Comparison of ENCODE assay signal across 9 mouse cellular contexts in the genomic region with DNA sequence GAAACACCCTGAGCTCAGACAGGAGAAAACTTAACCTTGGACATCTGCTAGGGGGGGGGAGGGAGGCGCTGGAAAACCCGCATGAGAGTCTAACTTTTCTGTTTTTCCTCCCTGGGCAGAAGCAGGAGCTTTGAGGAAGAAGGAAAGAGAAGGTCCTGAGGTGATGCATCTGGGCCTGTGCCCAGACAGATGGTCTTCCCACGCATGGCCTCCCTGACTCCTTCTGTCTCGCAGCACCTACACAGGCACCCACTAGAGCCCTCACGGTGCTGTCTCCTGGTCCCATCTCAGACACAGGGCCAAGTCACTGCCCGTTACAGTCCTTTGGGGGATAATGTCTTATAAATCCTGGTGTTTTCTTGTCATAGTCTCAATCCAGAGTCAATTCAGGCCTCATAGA. TPM values are rescaled to one million over a fixed set of nuclear protein-coding genes. Genes with fewer than 3 reads are reported as not detected.
DNase-seq lines count a peak whose midpoint lies in the region; ATAC-seq and TF ChIP-seq lines count a peak whose summit lies in the region.
"Had no signal": no experiment of that assay in that cellular context is flagged by ENCODE, and none has a peak within 500 bp of the region (broad histone marks: within the 10 kb centered on the region; RNA-seq: fewer than 3 reads in every experiment).

No protein-coding gene starts in this region.

- no peak for ATAC-seq in neural tube, embryonic 11.5 days (ENCODE audit: insufficient read depth, low FRiP score, low TSS enrichment)
- no peak for ATAC-seq in limb, embryonic 12.5 days (ENCODE audit: insufficient number of reproducible peaks, insufficient read depth, low FRiP score, low TSS enrichment, low read depth)

- no peak for TF ChIP-seq POLR2A in heart, adult 2 months (IDR thresholded peaks at IDR 0.05; ENCODE audit: insufficient read depth, low read depth, low read length)

- no peak overlapping the region for H3K4me2 ChIP-seq in neural tube, embryonic 11.5 days (ENCODE audit: low read depth)
- no peak overlapping the region for H3K4me2 ChIP-seq in limb, embryonic 12.5 days

- intact Hi-C loops in heart, adult 2 months (cut with DNase I): loop anchor here (10.0 kb wide), 1 partner anchor 448 kb away; no protein-coding TSS in a partner anchor
- intact Hi-C loops in heart, postnatal 25 days (cut with DNase I): no loop called here

- H3K9ac ChIP-seq in heart, adult 2 months (ENCODE audit: low read depth, low read length): no peak overlapping the region
- H3K9ac ChIP-seq in neural tube, embryonic 11.5 days (ENCODE audit: low read length): no peak overlapping the region
- no peak overlapping the region for H3K9ac ChIP-seq in limb, embryonic 12.5 days (replicated peaks)

- H3K4me3 ChIP-seq in heart, adult 2 months: no peak overlapping the region
- no peak overlapping the region for H3K4me3 ChIP-seq in neural tube, embryonic 11.5 days (ENCODE audit: low read depth, low read length)
- no peak overlapping the region for H3K4me3 ChIP-seq in limb, embryonic 12.5 days (replicated peaks)

- H3K27ac ChIP-seq in heart, adult 2 months: peak overlapping the region; percentile 91
- H3K27ac ChIP-seq in neural tube, embryonic 11.5 days (ENCODE audit: low read depth, low read length): 0 out of 2 replicates have a peak overlapping the region, but pooled peaks have one; percentile 42
- peak overlapping the region; percentile 46; the same call in 1 of the 2 replicates for H3K27ac ChIP-seq in limb, embryonic 12.5 days

- TF ChIP-seq EP300 in heart, adult 2 months (IDR thresholded peaks at IDR 0.05; ENCODE audit: insufficient read depth, low read depth, low read length): no peak

- H3K79me2 ChIP-seq in heart, adult 2 months (replicated peaks; ENCODE audit: control insufficient read depth, insufficient read depth, low read length): no peaks in the 10 kb centered on the region

- H3K36me3 ChIP-seq in heart, adult 2 months (ENCODE audit: control insufficient read depth, insufficient read depth, low read length): peaks cover 3% of the 10 kb centered on the region
- no peaks in the 10 kb centered on the region for H3K36me3 ChIP-seq in neural tube, embryonic 11.5 days (ENCODE audit: control insufficient read depth, insufficient read depth, low read length)
- H3K36me3 ChIP-seq in limb, embryonic 12.5 days: peaks cover 25% of the 10 kb centered on the region

- H3K27me3 ChIP-seq in heart, adult 2 months (ENCODE audit: control insufficient read depth, insufficient read depth, low read length): no peaks in the 10 kb centered on the region
- no peaks in the 10 kb centered on the region for H3K27me3 ChIP-seq in neural tube, embryonic 11.5 days (ENCODE audit: control insufficient read depth, insufficient read depth, low read length)
- H3K27me3 ChIP-seq in limb, embryonic 12.5 days: no peaks in the 10 kb centered on the region

- no peak for TF ChIP-seq CTCF in heart, adult 2 months (IDR thresholded peaks at IDR 0.05)

- H3K4me1 ChIP-seq in heart, adult 2 months (ENCODE audit: control insufficient read depth, insufficient read depth, low read length): peaks cover 29% of the 10 kb centered on the region
- peaks cover 40% of the 10 kb centered on the region for H3K4me1 ChIP-seq in neural tube, embryonic 11.5 days (ENCODE audit: control insufficient read depth, insufficient read depth, low read length)
- H3K4me1 ChIP-seq in limb, embryonic 12.5 days (replicated peaks): peaks cover 97% of the 10 kb centered on the region

- no peak for DNase-seq in heart, adult 2 months
- DNase-seq in heart, postnatal 25 days (ENCODE audit: low spot score): no peak
- no peak for DNase-seq in neural tube, embryonic 11.5 days (ENCODE audit: low spot score)
- no peak for DNase-seq in neural tube, embryonic 10.5 days (ENCODE audit: extremely low spot score, low spot score)
- DNase-seq in spleen, adult 18-20 months: no peak
- DNase-seq in left cerebral cortex, adult 8-10 months (ENCODE audit: low spot score in 2 of 2): no peak
- no peak for DNase-seq in gastrocnemius, postnatal 4 days (ENCODE audit: low spot score in 2 of 2)
- DNase-seq: layer of hippocampus, postnatal 36 days had no signal

- no peaks in the 10 kb centered on the region for H3K9me3 ChIP-seq in neural tube, embryonic 11.5 days (ENCODE audit: control insufficient read depth, low read length)
- no peaks in the 10 kb centered on the region for H3K9me3 ChIP-seq in limb, embryonic 12.5 days

- 51% methylated on average over 6 of the region's 6 CpGs for WGBS in heart, adult 2 months
- 68% methylated on average over 6 of the region's 6 CpGs for WGBS in neural tube, embryonic 11.5 days
- WGBS in limb, embryonic 12.5 days: 66% methylated on average over 6 of the region's 6 CpGs

RNA-seq across cellular contexts. Expression of a gene that starts 11.5 kb away (rescaled TPM):
- 10 to 100 TPM; 37.2 to 37.5 TPM for total RNA-seq in heart, adult 2 months (2021)
- polyA plus RNA-seq in heart, adult 2 months (2012; rRNA removed): 31.8 and 44.8 TPM in 2 replicates
- total RNA-seq in heart, postnatal 25 days (2021): 10 to 100 TPM; 38.0 to 41.4 TPM
- polyA plus RNA-seq in neural tube, embryonic 11.5 days (2014; fragmentation: Nextera tagmentation; extraction: Ambion mirVana): 4.1 and 5.1 TPM in 2 replicates
- 8.4 and 8.6 TPM in 2 replicates for polyA plus RNA-seq in limb, embryonic 12.5 days (2016; fragmentation: Nextera tagmentation; extraction: Ambion mirVana)
- total RNA-seq in left cerebral cortex, adult 8-10 months (2022): 10 to 100 TPM in 3 of 4 experiments, 1 to 10 TPM in 1; 8.7 to 18.3 (median 14.4) TPM
- total RNA-seq in gastrocnemius, postnatal 4 days (2021): 10 to 100 TPM; 18.4 to 23.4 TPM
